Mouse (Mus musculus) spleen, postnatal 4 days (tissue): Measurements from ENCODE around the gene Cux2.

Experiments used
- DNase-seq, 2 experiments: peaks; one replicate each; pipeline ENCODE4 v3.0.0; 2022; ENCODE audit warnings: low spot score in 2 of 2

Cux2 gene

GRCm38 (mm10) chr5:122059060-122060017, 9.4 kb upstream of the Cux2 start:
- DNase-seq: peak; percentile 23 to 72

- DNase-seq: no peak
Observed at GRCm38 (mm10) chr5:122057622-122058021, 7.7 kb upstream of the Cux2 start.

GRCm38 (mm10) chr5:122056557-122056956, 6.7 kb upstream of the Cux2 start:
- no peak for DNase-seq

GRCm38 (mm10) chr5:122054130-122054843, 4.4 kb upstream of the Cux2 start:
- DNase-seq: no peak

- DNase-seq: no peak
Observed at GRCm38 (mm10) chr5:122053587-122053986, 3.7 kb upstream of the Cux2 start.

GRCm38 (mm10) chr5:122050832-122051105, 867 bp upstream of the Cux2 start:
- DNase-seq: no peak

GRCm38 (mm10) chr5:122049664-122050016, 262 bp downstream of the Cux2 start:
- no peak for DNase-seq

- DNase-seq: no peak
Observed at GRCm38 (mm10) chr5:122048686-122049663, 927 bp downstream of the Cux2 start.

- DNase-seq: no peak
Observed at GRCm38 (mm10) chr5:122048252-122048651, 1.6 kb downstream of the Cux2 start.

- no peak for DNase-seq
Observed at GRCm38 (mm10) chr5:122047791-122048190, 2.1 kb downstream of the Cux2 start.

GRCm38 (mm10) chr5:122043567-122043966, 6.3 kb downstream of the Cux2 start:
- DNase-seq: no peak

- DNase-seq: no peak
Observed at GRCm38 (mm10) chr5:122035278-122035677, 14.6 kb downstream of the Cux2 start.

GRCm38 (mm10) chr5:122033167-122033478, 16.8 kb downstream of the Cux2 start:
- no peak for DNase-seq

- DNase-seq: no peak
Observed at GRCm38 (mm10) chr5:122032471-122033166, 17.3 kb downstream of the Cux2 start.

- DNase-seq: no peak
Observed at GRCm38 (mm10) chr5:122031146-122031545, 18.8 kb downstream of the Cux2 start.

- DNase-seq: no peak
Observed at GRCm38 (mm10) chr5:122030640-122031039, 19.3 kb downstream of the Cux2 start.

GRCm38 (mm10) chr5:122026771-122027170, 23.1 kb downstream of the Cux2 start:
- no peak for DNase-seq

- no peak for DNase-seq
Observed at GRCm38 (mm10) chr5:122026284-122026683, 23.6 kb downstream of the Cux2 start.

GRCm38 (mm10) chr5:122025117-122025516, 24.8 kb downstream of the Cux2 start:
- DNase-seq: no peak

GRCm38 (mm10) chr5:122019288-122019687, 30.6 kb downstream of the Cux2 start:
- DNase-seq: no peak

GRCm38 (mm10) chr5:122017778-122018177, 32.1 kb downstream of the Cux2 start:
- no peak for DNase-seq

GRCm38 (mm10) chr5:122017269-122017668, 32.6 kb downstream of the Cux2 start:
- DNase-seq: no peak
